Mouse (Mus musculus) CH12.LX (cell line): ENCODE measurements at regions not wholly inside any gene's neighbourhood (a gene's known extent, or its start where the extent isn't known, plus 50 kb on each side); places are given as distances from the start of the nearest gene placed in this dataset.

Source experiments
- DNase-seq: peaks from one replicate; pipeline ENCODE4 v3.0.0-alpha.2; 2013; ENCODE audit errors: extremely low read depth
- H3K27ac ChIP-seq: 2 replicates; pipeline ENCODE4 v1.5.1; 2012; ENCODE audit warnings: low read depth, mild to moderate bottlenecking, control low read depth, moderate library complexity; ENCODE audit not compliant: insufficient read depth
- H3K27me3 ChIP-seq: replicated peaks from 2 replicates; pipeline ENCODE3; 2012; ENCODE audit warnings: inconsistent platforms
- H3K36me3 ChIP-seq, 2 experiments: replicated peaks in 1 of 2; 2 replicates each; pipeline versions ENCODE3 to v1.6.1; 2012; ENCODE audit warnings: inconsistent platforms in 1 of 2, low read length in 1 of 2, mild to moderate bottlenecking in 1 of 2, mixed read lengths in 1 of 2, moderate library complexity in 1 of 2; ENCODE audit not compliant: control insufficient read depth in 1 of 2, insufficient read depth in 1 of 2
- H3K4me1 ChIP-seq, 2 experiments: 2 replicates each; pipeline ENCODE4 v1.6.1; 2012; ENCODE audit warnings: inconsistent platforms in 1 of 2, moderate library complexity in 1 of 2; ENCODE audit not compliant: insufficient read depth in 2 of 2, control insufficient read depth in 1 of 2
- H3K4me2 ChIP-seq: 2 replicates; pipeline ENCODE4 v1.6.1; 2012; ENCODE audit warnings: low read depth, mild to moderate bottlenecking, control low read depth; ENCODE audit not compliant: poor library complexity, insufficient read depth, severe bottlenecking
- H3K4me3 ChIP-seq, 3 experiments: fragments of 150-350 bp in 1 of 3; sonication (generic) in 1 of 3; replicated peaks in 1 of 3; 2 replicates each; pipeline versions ENCODE3 to v1.5.1; 2011 to 2012; ENCODE audit warnings: low read depth in 2 of 3, low read length in 2 of 3, mild to moderate bottlenecking in 2 of 3, moderate library complexity in 2 of 3, control low read depth in 1 of 3, improper control_type of control experiment in 1 of 3, inconsistent platforms in 1 of 3, mixed read lengths in 1 of 3; ENCODE audit not compliant: poor library complexity in 1 of 3
- H3K79me2 ChIP-seq: replicated peaks from 2 replicates; pipeline ENCODE4 v1.6.1; 2012; ENCODE audit warnings: mild to moderate bottlenecking, moderate library complexity; ENCODE audit not compliant: control insufficient read depth, poor library complexity, insufficient read depth, severe bottlenecking; ENCODE audit errors: extremely low read depth
- H3K9ac ChIP-seq: 2 replicates; pipeline ENCODE4 v1.6.1; 2012; ENCODE audit warnings: low read depth, mild to moderate bottlenecking, control low read depth, moderate library complexity; ENCODE audit not compliant: insufficient read depth
- H3K9me3 ChIP-seq: replicated peaks from 2 replicates; pipeline ENCODE3; 2012; ENCODE audit warnings: low read length, inconsistent platforms, mixed read lengths
- CTCF ChIP-seq, 2 experiments: IDR thresholded peaks in 1 of 2; conservative IDR thresholded peaks in 1 of 2; 2 replicates each; pipeline ENCODE4 v1.5.1; 2011 to 2012; ENCODE audit warnings: low read depth in 2 of 2, low read length in 2 of 2, improper control_type of control experiment in 1 of 2, inconsistent platforms in 1 of 2, mild to moderate bottlenecking in 1 of 2, moderate library complexity in 1 of 2
- ELF1 ChIP-seq: IDR thresholded peaks from 2 replicates; pipeline ENCODE4 v1.6.1; 2014; ENCODE audit warnings: low read depth, mild to moderate bottlenecking, inconsistent platforms, low read length, improper control_type of control experiment
- HCFC1 ChIP-seq: IDR thresholded peaks from 2 replicates; pipeline ENCODE4 v1.6.1; 2012; ENCODE audit warnings: low read depth, mild to moderate bottlenecking, inconsistent platforms, low read length, improper control_type of control experiment
- JUN ChIP-seq: IDR thresholded peaks from 2 replicates; pipeline ENCODE4 v1.6.1; 2011; ENCODE audit warnings: low read depth, mild to moderate bottlenecking, low read length, improper control_type of control experiment, moderate library complexity; ENCODE audit not compliant: insufficient read depth
- JUND ChIP-seq: conservative IDR thresholded peaks from 2 replicates; pipeline ENCODE4 v1.6.1; 2011; ENCODE audit warnings: low read depth, low read length, improper control_type of control experiment
- MAX ChIP-seq: IDR thresholded peaks from 2 replicates; pipeline ENCODE4 v1.6.1; 2011; ENCODE audit warnings: low read length, improper control_type of control experiment
- MAZ ChIP-seq: IDR thresholded peaks from 2 replicates; pipeline ENCODE4 v1.6.1; 2012; ENCODE audit warnings: low read depth, mild to moderate bottlenecking, inconsistent platforms, low read length, improper control_type of control experiment, moderate library complexity
- MEF2A ChIP-seq: IDR thresholded peaks from 2 replicates; pipeline ENCODE4 v1.6.1; 2014; ENCODE audit warnings: low read depth, mild to moderate bottlenecking, inconsistent platforms, low read length, improper control_type of control experiment, borderline replicate concordance
- MXI1 ChIP-seq: IDR thresholded peaks from 2 replicates; pipeline ENCODE4 v1.6.1; 2011; ENCODE audit warnings: mild to moderate bottlenecking, low read depth, low read length, improper control_type of control experiment
- NELFE ChIP-seq: IDR thresholded peaks from 2 replicates; pipeline ENCODE4 v1.6.1; 2011; ENCODE audit warnings: low read depth, low read length, improper control_type of control experiment
- POLR2AphosphoS2 ChIP-seq: IDR thresholded peaks from 2 replicates; pipeline ENCODE4 v1.6.1; 2011; ENCODE audit warnings: low read depth, low read length, improper control_type of control experiment
- RCOR1 ChIP-seq: conservative IDR thresholded peaks from 2 replicates; pipeline ENCODE4 v1.6.1; 2012; ENCODE audit warnings: low read depth, mild to moderate bottlenecking, inconsistent platforms, low read length, improper control_type of control experiment
- SMC3 ChIP-seq: IDR thresholded peaks from 2 replicates; pipeline ENCODE4 v1.6.1; 2011; ENCODE audit warnings: low read depth, low read length, improper control_type of control experiment
- TBP ChIP-seq: conservative IDR thresholded peaks from 2 replicates; pipeline ENCODE4 v1.6.1; 2011; ENCODE audit warnings: low read depth, low read length, improper control_type of control experiment
- UBTF ChIP-seq: IDR thresholded peaks from 2 replicates; pipeline ENCODE4 v1.6.1; 2012; ENCODE audit warnings: low read depth, mild to moderate bottlenecking, inconsistent platforms, low read length, improper control_type of control experiment, moderate library complexity
- USF1 ChIP-seq: IDR thresholded peaks from 2 replicates; pipeline ENCODE4 v1.6.1; 2014; ENCODE audit warnings: low read depth, mild to moderate bottlenecking, inconsistent platforms, low read length, improper control_type of control experiment
- USF2 ChIP-seq: conservative IDR thresholded peaks from 2 replicates; pipeline ENCODE4 v1.6.1; 2011; ENCODE audit warnings: low read depth, low read length, improper control_type of control experiment
- ZC3H11A ChIP-seq: IDR thresholded peaks from 2 replicates; pipeline ENCODE4 v1.6.1; 2012; ENCODE audit warnings: low read depth, mild to moderate bottlenecking, inconsistent platforms, low read length, improper control_type of control experiment
- ZKSCAN1 ChIP-seq: IDR thresholded peaks from 2 replicates; pipeline ENCODE4 v1.6.1; 2012; ENCODE audit warnings: low read depth, inconsistent platforms, low read length, improper control_type of control experiment, borderline replicate concordance
- ZMIZ1 ChIP-seq: IDR thresholded peaks from 2 replicates; pipeline ENCODE4 v1.6.1; 2012; ENCODE audit warnings: low read depth, mild to moderate bottlenecking, inconsistent platforms, low read length, improper control_type of control experiment
- ZNF384 ChIP-seq: IDR thresholded peaks from 2 replicates; pipeline ENCODE4 v1.6.1; 2012; ENCODE audit warnings: low read depth, low read length, improper control_type of control experiment, inconsistent platforms
- dilution Hi-C: fragments of 300-500 bp; cut with MboI; formaldehyde crosslinking; loops from 2 replicates; pipeline ENCODE4 v1.14.3; 2020; ENCODE audit warnings: low sequenced_read_pairs; ENCODE audit not compliant: extremely low pct_unique_long_range_greater_than_20kb, extremely low pct_ligation_motif_present
- in situ Hi-C: fragments of 300-500 bp; cut with MboI; formaldehyde crosslinking; loops from 3 replicates; pipeline ENCODE4 v1.14.3; 2019; ENCODE audit warnings: low sequenced_read_pairs, low pct_ligation_motif_present, low pct_unique_long_range_greater_than_20kb, mixed read lengths

- Histone ChIP-seq H3K36me3 (no peaks in the 10 kb centered on the region), H3K79me2 (no peaks in the 10 kb centered on the region), H3K9ac (no peak overlapping the region), H3K27me3 (peaks cover 81% of the 10 kb centered on the region), H3K4me2 (no peak overlapping the region), H3K4me3 (no peak overlapping the region), H3K27ac (no peak overlapping the region), H3K9me3 (peaks cover 3% of the 10 kb centered on the region), H3K4me1 (peaks cover 9 to 10% of the 10 kb centered on the region in 2 experiments; a peak in 3 of 4 replicates)
- no peak for DNase-seq
- dilution Hi-C loops (no loop called here), in situ Hi-C loops (no loop called here)
- TF ChIP-seq JUND, result no peak
- no peak for TF ChIP-seq MAZ
- no peak for TF ChIP-seq HCFC1
- no peak for TF ChIP-seq ELF1
- TF ChIP-seq ZMIZ1, result no peak
- no peak for TF ChIP-seq ZNF384
- no peak for TF ChIP-seq ZC3H11A
- no peak for TF ChIP-seq CTCF (conservative IDR thresholded peaks at IDR 0.05 in 1 of 2, IDR thresholded peaks at IDR 0.05 in 1 of 2; ENCODE audit: low read depth in 2 of 2, low read length in 2 of 2)
- TF ChIP-seq POLR2AphosphoS2, result no peak
- TF ChIP-seq ZKSCAN1, result no peak
- no peak for TF ChIP-seq TBP
- no peak for TF ChIP-seq USF1
Observed at GRCm38 (mm10) chr4:125275259-125275658, 147.6 kb upstream of the Zc3h12a start.

GRCm38 (mm10) chr4:125270951-125271350 lies 143.3 kb upstream of the Zc3h12a start:
- H3K4me3 ChIP-seq, result no peak overlapping the region
- no peak overlapping the region for H3K27ac ChIP-seq

More at GRCm38 (mm10) chr4:125270951-125271350, 143.3 kb upstream of the Zc3h12a start:
- dilution Hi-C loops (no loop called here), in situ Hi-C loops (no loop called here)
- Histone ChIP-seq H3K9me3 (no peaks in the 10 kb centered on the region), H3K4me1 (peaks cover 7 to 8% of the 10 kb centered on the region in 2 experiments), H3K4me2 (no peak overlapping the region), H3K36me3 (no peaks in the 10 kb centered on the region), H3K79me2 (no peaks in the 10 kb centered on the region), H3K27me3 (peaks cover 56% of the 10 kb centered on the region), H3K9ac (no peak overlapping the region)
- DNase-seq, result no peak
- TF ChIP-seq RCOR1, result no peak
- no peak for TF ChIP-seq MXI1
- TF ChIP-seq JUND, result no peak
- no peak for TF ChIP-seq MEF2A
- TF ChIP-seq UBTF, result no peak
- TF ChIP-seq USF2, result no peak
- TF ChIP-seq MAX, result no peak
- TF ChIP-seq SMC3, result no peak
- no peak for TF ChIP-seq TBP
- no peak for TF ChIP-seq USF1
- TF ChIP-seq MAZ, result no peak
- TF ChIP-seq JUN, result no peak
- TF ChIP-seq POLR2AphosphoS2, result no peak
- no peak for TF ChIP-seq ZKSCAN1
- TF ChIP-seq NELFE, result no peak
